Mouse (Mus musculus): ENCODE results near the gene Add3.

DNA sequence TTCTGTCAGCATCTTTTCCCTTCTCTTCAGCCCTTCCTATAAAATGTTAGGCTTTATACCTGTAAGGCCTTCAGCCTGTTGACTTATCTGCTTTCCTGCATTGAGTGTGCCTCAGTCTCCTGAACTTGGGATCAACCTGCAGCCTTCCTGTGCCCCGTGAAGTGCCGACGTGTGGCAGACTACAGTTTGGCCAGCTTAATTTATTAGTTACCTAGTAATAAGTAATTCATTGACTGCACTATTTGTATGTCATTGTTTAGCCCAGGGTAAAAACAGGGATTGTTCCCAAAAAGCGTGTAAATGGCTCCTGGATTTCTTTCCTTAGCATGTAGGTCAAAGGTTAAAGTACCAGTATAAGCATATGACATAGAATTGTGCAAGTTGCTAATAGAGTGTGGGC lies 46.2 kb downstream of the Add3 start:
- no peak for TF ChIP-seq CTCF (IDR thresholded peaks at IDR 0.05; ENCODE audit: low read depth)
- no peak for TF ChIP-seq EP300 (optimal IDR thresholded peaks at IDR 0.05)
